Mouse (Mus musculus): Measurements from ENCODE around the gene Gm12184. TPM values are rescaled to one million over a fixed set of nuclear protein-coding genes. Genes with fewer than 3 reads are reported as not detected.

The Gm12184 gene
- polyA plus RNA-seq, 1 experiment from 2014 or later: 5.2 TPM

- Histone ChIP-seq H3K27me3 (0 out of 2 replicates have a peak, but pooled peaks cover 4% of the 10 kb centered on the region), H3K9ac (peak overlapping the region; percentile 81), H3K4me2 (peak overlapping the region; percentile 87), H3K4me1 (peaks cover 28% of the 10 kb centered on the region), H3K27ac (peak overlapping the region; percentile 95), H3K36me3 (ENCODE audit: poor library complexity, severe bottlenecking) (peaks cover 20% of the 10 kb centered on the region), H3K9me3 (replicated peaks) (no peaks in the 10 kb centered on the region), H3K4me3 (peak overlapping the region; percentile 73)
- WGBS: 9% methylated on average over 9 of the region's 9 CpGs
- 0 out of 2 replicates have a peak, but pooled peaks have one; percentile 1 for ATAC-seq
Measured at GRCm38 (mm10) chr11:48817794-48818193, 8.7 kb downstream of the Gm12184 start.

- ATAC-seq: peak; percentile 97
- H3K27me3 ChIP-seq: no peaks in the 10 kb centered on the region
- H3K27ac ChIP-seq: peak within 1 kb of the TSS; percentile 95
- H3K9ac ChIP-seq: peak within 1 kb of the TSS; percentile 81
- H3K4me2 ChIP-seq: peak within 1 kb of the TSS; percentile 87
- H3K36me3 ChIP-seq (ENCODE audit: poor library complexity, severe bottlenecking): peaks cover 27% of the 10 kb centered on the region
- WGBS: under 1% methylated on average over 70 of the region's 77 CpGs
- peak within 1 kb of the TSS; percentile 73 for H3K4me3 ChIP-seq
- H3K4me1 ChIP-seq: peaks cover 28% of the 10 kb centered on the region
- no peaks in the 10 kb centered on the region for H3K9me3 ChIP-seq (replicated peaks)
Measured at GRCm38 (mm10) chr11:48816800-48817665, 9.4 kb downstream of the Gm12184 start, which contains the start of gene Trim41. Gene Trim41, minus strand, starts transcription at chr11:48817353.

GRCm38 (mm10) chr11:48816281-48816781 is 10.1 kb downstream of the Gm12184 start:
- Histone ChIP-seq H3K4me3 (peak overlapping the region; percentile 73), H3K4me2 (peak overlapping the region; percentile 87), H3K36me3 (ENCODE audit: poor library complexity, severe bottlenecking) (peaks cover 34% of the 10 kb centered on the region), H3K4me1 (peaks cover 28% of the 10 kb centered on the region), H3K9ac (peak overlapping the region; percentile 81), H3K27ac (peak overlapping the region; percentile 95), H3K27me3 (no peaks in the 10 kb centered on the region), H3K9me3 (replicated peaks) (no peaks in the 10 kb centered on the region)
- 4% methylated on average over 17 of the region's 23 CpGs for WGBS
- ATAC-seq: peak; percentile 58

- Histone ChIP-seq H3K4me1 (peaks cover 28% of the 10 kb centered on the region), H3K9me3 (replicated peaks) (no peaks in the 10 kb centered on the region), H3K27ac (no peak overlapping the region; the same call in 1 of the 2 replicates), H3K9ac (peak overlapping the region; percentile 81), H3K36me3 (ENCODE audit: poor library complexity, severe bottlenecking) (peaks cover 39% of the 10 kb centered on the region), H3K4me3 (peak overlapping the region; percentile 73), H3K27me3 (no peaks in the 10 kb centered on the region), H3K4me2 (peak overlapping the region; percentile 87)
- 82% methylated on average over 16 of the region's 16 CpGs for WGBS
- ATAC-seq: no peak
Measured at GRCm38 (mm10) chr11:48815851-48816250, 10.6 kb downstream of the Gm12184 start.

- H3K36me3 ChIP-seq (ENCODE audit: poor library complexity, severe bottlenecking): peaks cover 60% of the 10 kb centered on the region
- H3K27ac ChIP-seq: no peak overlapping the region
- H3K4me2 ChIP-seq: no peak overlapping the region
- no peaks in the 10 kb centered on the region for H3K27me3 ChIP-seq
- ATAC-seq: no peak
- H3K9me3 ChIP-seq (replicated peaks): no peaks in the 10 kb centered on the region
- no peak overlapping the region for H3K4me3 ChIP-seq
- peaks cover 28% of the 10 kb centered on the region for H3K4me1 ChIP-seq
- H3K9ac ChIP-seq: no peak overlapping the region
Measured at GRCm38 (mm10) chr11:48813782-48814181, 12.7 kb downstream of the Gm12184 start.

- Histone ChIP-seq H3K9me3 (replicated peaks) (no peaks in the 10 kb centered on the region), H3K27ac (no peak overlapping the region), H3K4me1 (peaks cover 11% of the 10 kb centered on the region), H3K9ac (no peak overlapping the region), H3K27me3 (no peaks in the 10 kb centered on the region), H3K36me3 (ENCODE audit: poor library complexity, severe bottlenecking) (peaks cover 91% of the 10 kb centered on the region), H3K4me2 (no peak overlapping the region), H3K4me3 (no peak overlapping the region)
- ATAC-seq: no peak
- whole genome bisulfite sequencing: 83% methylated on average over 2 of the region's 2 CpGs
Measured at GRCm38 (mm10) chr11:48810142-48810541, 16.3 kb downstream of the Gm12184 start.

GRCm38 (mm10) chr11:48809434-48809830 is 17.0 kb downstream of the Gm12184 start:
- 76% methylated on average over 4 of the region's 4 CpGs for WGBS
- no peak overlapping the region for H3K9ac ChIP-seq

GRCm38 (mm10) chr11:48808737-48809433 is 17.6 kb downstream of the Gm12184 start:
- WGBS: 67% methylated on average over 16 of the region's 16 CpGs
- no peak for ATAC-seq
- 0 out of 2 replicates have a peak overlapping the region, but pooled peaks have one; percentile 19 for H3K27ac ChIP-seq

More at GRCm38 (mm10) chr11:48809434-48809830, 17.0 kb downstream of the Gm12184 start:
- Histone ChIP-seq H3K27me3 (no peaks in the 10 kb centered on the region), H3K4me2 (no peak overlapping the region), H3K4me3 (no peak overlapping the region), H3K9me3 (replicated peaks) (no peaks in the 10 kb centered on the region), H3K4me1 (peaks cover 4% of the 10 kb centered on the region), H3K36me3 (ENCODE audit: poor library complexity, severe bottlenecking) (peaks cover 93% of the 10 kb centered on the region), H3K27ac (no peak overlapping the region)
- no peak for ATAC-seq

GRCm38 (mm10) chr11:48808304-48808646 is 18.2 kb downstream of the Gm12184 start:
- Histone ChIP-seq H3K4me2 (no peak overlapping the region), H3K9ac (no peak overlapping the region), H3K9me3 (replicated peaks) (no peaks in the 10 kb centered on the region), H3K36me3 (ENCODE audit: poor library complexity, severe bottlenecking) (peaks cover 99% of the 10 kb centered on the region), H3K27ac (no peak overlapping the region; the same call in 1 of the 2 replicates), H3K4me3 (no peak overlapping the region), H3K27me3 (no peaks in the 10 kb centered on the region), H3K4me1 (peaks cover under 1% of the 10 kb centered on the region)
- no peak for ATAC-seq

More at GRCm38 (mm10) chr11:48808737-48809433, 17.6 kb downstream of the Gm12184 start:
- Histone ChIP-seq H3K4me2 (no peak overlapping the region), H3K4me1 (no peaks in the 10 kb centered on the region), H3K27me3 (no peaks in the 10 kb centered on the region), H3K36me3 (ENCODE audit: poor library complexity, severe bottlenecking) (peaks cover 95% of the 10 kb centered on the region), H3K4me3 (no peak overlapping the region), H3K9ac (no peak overlapping the region), H3K9me3 (replicated peaks) (no peaks in the 10 kb centered on the region)

- peak; percentile 28; the same call in 1 of the 2 replicates for ATAC-seq
- no peaks in the 10 kb centered on the region for H3K9me3 ChIP-seq (replicated peaks)
- H3K27ac ChIP-seq: no peak overlapping the region; the same call in 1 of the 2 replicates
- peaks cover 99% of the 10 kb centered on the region for H3K36me3 ChIP-seq (ENCODE audit: poor library complexity, severe bottlenecking)
- no peak overlapping the region for H3K9ac ChIP-seq
- H3K27me3 ChIP-seq: no peaks in the 10 kb centered on the region
- H3K4me3 ChIP-seq: no peak overlapping the region
- 71% methylated on average over 14 of the region's 14 CpGs for WGBS
- H3K4me1 ChIP-seq: peaks cover 6% of the 10 kb centered on the region
- H3K4me2 ChIP-seq: no peak overlapping the region
Measured at GRCm38 (mm10) chr11:48807563-48808303, 18.7 kb downstream of the Gm12184 start.

GRCm38 (mm10) chr11:48806856-48807562 is 19.4 kb downstream of the Gm12184 start:
- WGBS: 66% methylated on average over 21 of the region's 21 CpGs
- H3K4me1 ChIP-seq: peaks cover 13% of the 10 kb centered on the region

More at GRCm38 (mm10) chr11:48806856-48807562, 19.4 kb downstream of the Gm12184 start:
- no peak overlapping the region for H3K9ac ChIP-seq
- no peak overlapping the region for H3K27ac ChIP-seq
- no peak overlapping the region for H3K4me3 ChIP-seq
- ATAC-seq: peak; percentile 44
- no peak overlapping the region for H3K4me2 ChIP-seq
- H3K9me3 ChIP-seq (replicated peaks): no peaks in the 10 kb centered on the region
- H3K36me3 ChIP-seq (ENCODE audit: poor library complexity, severe bottlenecking): peaks cover 100% of the 10 kb centered on the region
- no peaks in the 10 kb centered on the region for H3K27me3 ChIP-seq

Measured in forebrain, embryonic 13.5 days (tissue).